Mouse (Mus musculus): ENCODE data around the gene Myh10. TPM values are rescaled to one million over a fixed set of nuclear protein-coding genes. Genes with fewer than 3 reads are reported as not detected.
"Not testable (repeated sequence)": the region's sequence is repeated elsewhere in the genome, so short reads cannot be mapped to it uniquely, and the experiment has no call there.

Gene Myh10
- total RNA-seq, 2 experiments from 2014 or later, result 199 TPM

DNA sequence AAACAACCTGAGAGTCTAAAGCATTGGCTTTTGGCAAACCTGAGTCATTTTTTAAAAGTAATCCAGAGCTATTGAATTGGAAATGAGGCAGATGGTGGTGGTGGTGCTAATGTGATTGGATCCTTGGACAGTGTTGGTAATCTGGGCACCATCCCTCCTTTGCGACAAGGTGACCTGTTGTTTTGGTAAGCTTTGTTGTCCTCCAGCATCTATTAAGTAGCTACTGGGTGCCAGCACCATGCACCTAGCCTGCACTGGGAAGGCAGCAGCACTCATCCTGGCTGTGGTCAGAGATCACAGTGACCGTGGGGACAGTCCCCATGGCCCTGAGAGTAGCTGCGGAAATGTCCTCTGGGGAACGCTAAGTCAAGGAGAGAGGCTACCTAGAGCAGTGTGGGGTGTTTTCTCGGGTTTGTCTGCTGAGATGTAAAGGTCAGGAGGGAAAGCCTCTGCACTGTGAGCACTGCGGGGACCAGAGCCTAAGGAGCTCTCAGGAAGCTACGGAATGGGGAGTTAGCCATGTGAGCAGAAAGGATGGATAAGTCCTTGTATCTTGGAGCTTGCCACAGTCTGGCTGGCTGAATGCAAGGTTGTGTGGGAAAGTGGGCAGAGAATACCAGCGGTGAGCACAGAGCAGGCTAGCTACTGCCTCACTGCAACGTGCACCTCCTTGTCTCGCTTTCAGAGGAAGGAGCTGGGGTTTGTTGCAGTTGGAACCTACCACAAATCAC lies 88.5 kb downstream of the Myh10 start:
- DNase-seq (ENCODE audit: low spot score in 2 of 2), result no peak
- intact Hi-C loops (cut with DNase I), result no loop called here

DNA sequence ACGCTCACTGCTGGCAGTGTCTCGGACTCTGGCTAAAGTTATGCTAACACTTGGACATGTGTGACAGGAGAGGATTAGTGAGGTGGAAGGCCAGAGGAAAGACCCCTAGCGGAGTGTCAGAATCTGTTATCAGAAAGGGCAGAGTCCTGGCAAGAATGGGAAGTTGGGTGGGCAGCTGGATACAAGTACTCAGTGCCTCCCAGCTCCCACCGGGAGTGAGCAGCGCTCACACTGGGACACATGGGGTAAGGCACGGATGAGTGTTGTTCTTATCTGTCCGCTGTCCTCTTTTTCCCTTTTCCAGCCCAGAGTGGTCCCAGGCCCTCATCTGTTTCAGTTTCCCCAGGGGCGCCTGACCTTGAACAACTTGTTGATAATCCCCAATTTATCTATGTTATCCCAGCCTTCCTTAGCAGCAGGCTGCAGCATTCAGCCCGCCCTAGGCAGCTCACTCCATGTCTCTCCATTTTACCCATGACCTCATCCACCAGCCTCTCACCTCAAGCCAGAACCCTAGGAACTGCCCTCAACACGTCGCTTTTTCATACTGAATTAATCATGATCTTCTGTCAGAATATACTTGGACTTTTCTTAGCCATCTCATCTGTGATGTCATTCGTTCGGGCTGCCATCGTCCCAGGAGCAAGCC lies 89.2 kb downstream of the Myh10 start:
- intact Hi-C loops (cut with DNase I), result no loop called here
- no peak for DNase-seq (ENCODE audit: low spot score in 2 of 2)

DNA sequence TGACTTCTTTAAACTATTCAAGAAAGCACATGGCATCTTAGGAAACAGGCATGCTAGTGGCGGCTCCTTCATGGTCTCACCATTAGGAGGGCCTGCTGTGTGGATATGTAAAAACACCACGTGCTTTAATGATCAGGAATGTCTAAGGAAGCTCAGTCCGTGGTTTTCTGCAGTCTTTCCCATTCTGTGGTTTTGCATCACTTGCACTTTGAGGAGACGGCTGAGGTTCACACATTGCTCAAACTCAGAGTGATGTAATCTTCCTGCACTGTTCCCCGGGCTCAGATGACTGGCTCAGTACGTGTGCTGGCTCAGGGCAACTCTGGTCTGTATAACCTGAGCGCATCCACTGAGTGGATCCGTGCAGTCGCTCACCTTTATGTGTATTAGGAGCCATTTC lies 91.0 kb downstream of the Myh10 start:
- intact Hi-C loops (cut with DNase I), result no loop called here
- DNase-seq (ENCODE audit: low spot score in 2 of 2), result no peak

DNA sequence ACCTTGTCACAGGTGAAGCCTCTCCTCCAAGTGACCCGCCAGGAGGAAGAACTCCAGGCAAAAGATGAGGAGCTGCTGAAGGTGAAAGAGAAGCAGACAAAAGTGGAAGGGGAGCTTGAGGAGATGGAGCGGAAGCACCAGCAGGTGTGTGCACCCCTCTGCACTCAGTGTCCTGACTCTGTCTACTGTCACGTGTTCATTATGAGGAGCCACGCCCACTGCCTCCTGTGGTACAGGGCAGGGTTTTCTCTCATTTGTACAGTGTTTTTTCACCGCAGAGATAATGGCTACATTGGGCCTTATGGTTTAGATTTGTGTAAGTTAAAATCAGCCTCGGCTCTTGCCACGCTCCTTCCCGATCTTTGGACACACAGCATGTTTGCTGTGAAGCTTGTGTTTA lies 94.5 kb downstream of the Myh10 start:
- DNase-seq (ENCODE audit: low spot score in 2 of 2), result no peak
- intact Hi-C loops (cut with DNase I), result no loop called here

DNA sequence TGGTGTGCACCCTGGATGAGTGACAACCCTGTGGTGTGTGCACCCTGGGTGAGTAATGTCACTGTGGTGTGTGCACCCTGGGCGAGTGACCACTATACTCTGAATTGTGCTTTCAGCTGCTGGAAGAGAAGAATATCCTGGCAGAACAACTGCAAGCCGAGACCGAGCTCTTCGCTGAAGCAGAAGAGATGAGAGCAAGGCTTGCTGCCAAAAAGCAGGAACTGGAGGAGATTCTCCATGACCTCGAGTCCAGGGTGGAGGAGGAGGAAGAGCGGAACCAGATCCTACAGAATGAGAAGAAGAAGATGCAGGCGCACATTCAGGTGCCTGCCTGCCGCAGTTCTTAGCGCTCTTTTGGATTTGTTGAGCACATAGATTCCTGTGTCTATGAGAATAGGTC lies 95.9 kb downstream of the Myh10 start:
- no peak for DNase-seq (ENCODE audit: low spot score in 2 of 2)
- intact Hi-C loops (cut with DNase I), result no loop called here

DNA sequence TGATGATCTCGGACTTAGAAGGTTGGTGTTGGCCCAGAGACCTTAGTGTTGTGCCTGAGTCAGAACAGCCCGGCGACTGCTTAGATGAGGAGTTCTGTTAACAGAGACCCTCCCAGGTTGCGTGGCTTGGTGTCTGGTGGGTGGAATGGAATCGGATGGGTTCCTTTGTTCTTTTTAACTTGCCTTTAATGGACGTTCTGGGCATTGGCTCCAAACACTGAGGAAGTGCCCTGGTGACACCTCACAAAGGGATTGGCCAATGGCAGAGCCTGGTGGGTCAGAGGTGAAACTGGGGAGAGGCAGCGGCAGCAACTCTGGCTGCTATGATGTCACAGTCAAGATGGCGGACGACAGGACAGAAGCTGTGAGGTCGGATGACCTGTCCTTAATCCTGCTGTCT lies 99.4 kb downstream of the Myh10 start:
- no peak for DNase-seq (ENCODE audit: low spot score in 2 of 2)
- intact Hi-C loops (cut with DNase I), result no loop called here

DNA sequence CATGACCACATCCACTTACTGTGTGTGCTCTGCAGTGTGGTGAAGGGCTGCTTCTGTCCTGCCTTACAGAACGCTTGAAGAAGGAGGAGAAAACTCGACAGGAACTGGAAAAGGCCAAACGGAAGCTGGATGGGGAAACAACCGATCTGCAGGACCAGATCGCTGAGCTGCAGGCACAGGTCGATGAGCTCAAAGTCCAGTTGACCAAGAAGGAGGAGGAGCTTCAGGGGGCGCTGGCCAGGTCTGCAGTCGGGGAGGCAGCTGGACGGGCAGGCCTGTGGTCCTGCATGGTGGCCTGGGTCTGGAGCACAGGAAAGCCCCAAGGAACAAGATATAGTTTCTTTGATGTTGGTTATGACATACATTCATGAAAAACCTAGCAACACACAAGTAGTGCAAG lies 100.4 kb downstream of the Myh10 start:
- no peak for DNase-seq (ENCODE audit: low spot score in 2 of 2)
- intact Hi-C loops (cut with DNase I), result no loop called here

DNA sequence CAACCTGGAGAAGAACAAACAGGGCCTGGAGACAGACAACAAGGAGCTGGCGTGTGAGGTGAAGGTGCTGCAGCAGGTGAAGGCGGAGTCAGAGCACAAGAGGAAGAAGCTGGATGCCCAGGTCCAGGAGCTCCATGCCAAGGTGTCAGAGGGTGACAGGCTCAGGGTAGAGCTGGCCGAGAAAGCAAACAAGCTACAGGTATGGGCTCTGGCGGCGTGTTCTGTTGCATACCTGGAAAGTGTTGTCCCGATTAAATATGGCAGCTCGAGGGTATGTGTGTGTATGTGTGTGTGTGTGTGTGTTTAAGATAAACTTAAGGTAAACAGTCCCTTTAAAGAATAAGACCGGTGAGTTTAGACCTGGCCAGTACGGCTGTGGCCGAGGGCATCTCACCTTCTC lies 106.9 kb downstream of the Myh10 start:
- DNase-seq (ENCODE audit: low spot score in 2 of 2), result no peak
- intact Hi-C loops (cut with DNase I), result no loop called here

DNA sequence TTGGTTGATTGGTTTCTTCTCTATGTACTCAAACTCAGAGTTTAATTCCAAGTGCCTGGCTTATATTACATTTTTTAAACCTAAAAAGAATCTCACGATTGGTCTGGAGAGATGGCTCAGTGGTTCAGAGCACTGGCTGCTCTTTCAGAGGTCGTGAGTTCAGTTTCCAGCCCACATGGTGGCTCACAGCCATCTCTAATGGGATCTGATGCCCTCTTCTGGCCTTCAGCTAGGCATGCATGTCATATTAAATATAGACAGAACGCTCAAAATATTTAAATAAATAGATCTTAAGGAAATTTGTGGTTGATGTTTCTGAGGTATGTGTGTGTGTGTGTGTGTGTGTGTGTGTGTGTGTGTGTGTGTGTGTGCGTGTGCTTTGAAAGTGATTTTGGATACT lies 113.8 kb downstream of the Myh10 start:
- intact Hi-C loops (cut with DNase I), result loop anchor here (5.0 to 10.0 kb wide), 3 partner anchors 113 to 320 kb away; partner anchors contain the start of gene Myh10
- no peak for DNase-seq (ENCODE audit: low spot score in 2 of 2)

DNA sequence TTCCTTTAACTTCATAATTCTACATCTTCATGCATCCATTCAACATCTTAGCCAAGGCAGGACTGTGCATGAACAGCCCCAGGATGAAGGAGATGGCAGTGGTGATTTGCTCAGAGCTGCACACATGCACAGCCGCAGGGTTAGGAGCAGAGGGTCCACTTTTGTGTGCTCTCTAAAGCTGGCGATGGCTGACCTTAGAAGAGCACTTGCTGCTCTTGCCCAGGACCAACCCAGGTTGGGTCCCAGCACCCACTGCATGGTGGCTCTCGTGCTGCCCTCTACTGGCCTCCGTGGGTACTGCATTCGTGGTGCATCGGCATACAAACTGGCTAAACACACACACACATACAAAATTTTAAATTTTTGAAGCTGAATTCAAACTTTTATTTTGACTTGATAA lies 116.4 kb downstream of the Myh10 start:
- intact Hi-C loops (cut with DNase I), result loop anchor here (5.0 to 10.0 kb wide), 3 partner anchors 115 to 323 kb away; partner anchors contain the start of gene Myh10
- DNase-seq (ENCODE audit: low spot score in 2 of 2), result peak; percentile 67 to 76

DNA sequence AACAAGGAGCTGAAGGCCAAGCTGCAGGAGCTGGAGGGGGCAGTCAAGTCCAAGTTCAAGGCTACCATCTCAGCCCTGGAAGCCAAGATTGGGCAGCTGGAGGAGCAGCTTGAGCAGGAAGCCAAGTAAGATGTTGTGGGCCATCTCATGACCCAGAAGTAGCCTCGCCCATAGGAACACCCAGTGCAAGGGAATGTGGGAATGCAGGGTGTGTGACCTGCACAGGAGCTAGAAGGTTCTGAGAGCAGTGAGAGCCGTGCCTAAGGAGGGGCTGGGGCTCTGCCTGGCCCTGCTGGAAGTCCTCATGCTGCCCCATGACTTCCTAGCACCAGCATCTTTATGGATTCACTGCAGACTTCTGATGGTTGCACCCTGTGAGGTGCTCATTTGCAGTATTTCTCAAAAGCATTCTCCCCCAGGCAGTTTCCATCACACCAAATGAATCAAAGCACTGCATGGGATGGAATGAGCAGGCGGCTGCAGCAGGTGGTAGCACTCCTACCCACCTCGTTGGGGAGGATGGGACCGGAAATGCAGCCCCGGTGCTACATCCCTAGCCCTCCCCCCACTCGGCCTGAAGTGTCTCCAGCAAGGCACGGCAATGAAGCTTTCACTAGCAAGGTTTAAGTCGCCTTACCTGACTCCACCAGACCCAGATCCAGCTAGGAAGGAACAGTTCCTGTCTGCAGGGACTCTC lies 120.7 kb downstream of the Myh10 start:
- intact Hi-C loops (cut with DNase I), result no loop called here
- no peak for DNase-seq (ENCODE audit: low spot score in 2 of 2)

DNA sequence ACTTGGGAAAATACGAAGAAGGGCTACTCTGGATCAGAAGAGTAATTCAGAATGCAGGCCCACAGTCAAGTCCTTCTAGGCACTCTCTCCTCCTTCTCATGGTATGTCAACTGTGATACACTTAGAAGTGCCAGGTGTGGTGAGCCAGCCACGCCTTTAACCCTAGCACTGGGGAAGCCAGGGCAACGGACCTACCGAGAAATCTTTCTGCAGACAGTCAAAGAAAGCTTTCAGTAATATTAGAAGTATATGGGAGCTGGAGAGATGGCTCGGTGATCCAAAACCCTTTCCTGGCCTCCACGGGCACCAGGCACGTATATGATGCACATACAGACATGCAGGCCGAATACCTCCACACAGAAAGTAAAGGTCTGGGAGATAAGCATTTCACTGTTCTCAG lies 127.1 kb downstream of the Myh10 start:
- intact Hi-C loops (cut with DNase I), result no loop called here
- DNase-seq (ENCODE audit: low spot score in 2 of 2), result no peak

DNA sequence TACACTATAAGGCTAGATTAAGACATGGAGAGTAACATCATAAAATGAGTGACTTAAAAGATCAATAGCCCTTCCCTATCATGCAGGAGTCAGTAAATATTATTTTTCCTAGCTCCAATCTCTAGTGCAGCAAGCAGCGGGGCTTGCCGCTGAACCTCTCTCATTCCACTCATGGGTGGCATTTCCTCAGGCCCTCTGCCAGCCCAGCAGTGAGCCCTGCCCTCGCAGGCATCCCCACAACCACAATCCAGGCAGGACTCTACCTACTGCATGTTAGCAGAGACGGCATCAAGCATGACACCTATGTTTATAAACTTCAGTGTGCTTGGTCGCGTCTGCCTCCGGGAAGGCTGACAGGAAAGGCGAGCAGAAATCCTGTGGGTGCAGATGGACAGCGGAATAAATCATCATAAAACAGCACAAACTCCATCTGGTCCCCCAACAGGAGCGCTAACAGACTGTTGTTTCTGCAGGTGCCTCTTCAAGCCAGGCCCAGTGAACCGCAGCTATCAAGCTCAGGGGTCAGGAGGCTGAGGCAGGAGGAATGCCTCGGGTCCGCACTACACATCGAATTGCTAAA lies 128.0 kb downstream of the Myh10 start:
- intact Hi-C loops (cut with DNase I), result no loop called here
- DNase-seq (ENCODE audit: low spot score in 2 of 2), result no peak

DNA sequence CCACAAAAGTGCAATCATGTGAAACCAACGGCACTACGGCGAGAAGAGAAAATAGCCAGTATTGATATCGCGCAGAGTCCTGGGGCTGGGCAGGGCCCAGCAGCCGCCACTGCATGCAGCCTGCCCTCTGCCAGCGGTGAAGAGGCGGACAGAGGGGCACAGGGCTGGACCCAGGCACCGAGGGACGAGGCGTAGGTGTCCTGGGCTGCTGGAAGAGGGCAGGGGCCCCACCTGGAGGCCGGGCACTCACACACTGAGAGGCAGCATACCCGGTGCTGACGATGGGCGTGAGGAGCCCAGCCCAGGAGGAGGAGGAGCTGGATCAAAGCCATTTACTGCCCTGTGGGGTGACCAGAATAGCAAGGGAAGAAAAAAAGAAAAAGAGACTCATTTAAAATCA lies 131.0 kb downstream of the Myh10 start:
- DNase-seq (ENCODE audit: low spot score in 2 of 2), result no peak
- intact Hi-C loops (cut with DNase I), result no loop called here

DNA sequence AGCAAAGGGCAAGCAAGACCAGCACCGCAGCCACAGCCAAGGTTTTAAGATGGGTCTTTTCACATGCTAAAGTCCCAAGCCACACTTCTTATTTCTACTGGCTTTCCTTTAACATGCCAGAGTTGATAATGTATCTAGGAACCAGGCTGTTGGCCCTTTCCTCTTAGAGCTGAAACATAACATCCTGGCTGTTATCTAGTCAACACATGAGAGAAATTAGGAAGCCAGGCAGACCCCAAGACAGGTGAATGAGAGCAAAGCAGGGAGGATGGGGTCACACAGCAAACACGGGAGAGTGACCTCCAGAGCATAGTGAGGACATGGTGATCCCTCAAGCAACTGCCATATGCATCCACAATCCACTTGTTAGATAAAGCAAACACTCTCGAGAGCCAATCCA lies 135.4 kb downstream of the Myh10 start:
- no peak for DNase-seq (ENCODE audit: low spot score in 2 of 2)
- intact Hi-C loops (cut with DNase I), result no loop called here

DNA sequence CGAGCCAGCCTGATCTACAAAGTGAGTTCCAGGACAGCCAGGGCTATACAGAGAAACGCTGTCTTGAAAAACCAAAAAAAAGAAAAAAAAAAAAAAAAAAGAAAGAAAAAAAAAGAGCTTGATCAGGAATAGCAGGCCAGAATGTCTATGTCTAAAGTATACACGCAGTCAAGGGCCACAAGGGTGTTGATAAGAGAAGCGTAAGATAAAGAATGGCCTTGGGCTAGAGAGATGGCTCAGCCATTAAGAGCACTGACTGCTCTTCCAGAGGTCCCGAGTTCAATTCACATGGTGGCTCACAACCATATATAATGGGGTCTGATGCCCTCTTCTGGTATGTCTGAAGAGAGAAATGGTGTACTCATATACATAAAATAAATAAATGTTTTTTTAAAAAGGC lies 140.2 kb downstream of the Myh10 start:
- DNase-seq (ENCODE audit: low spot score in 2 of 2); intact Hi-C loops (cut with DNase I): not testable (repeated sequence)

DNA sequence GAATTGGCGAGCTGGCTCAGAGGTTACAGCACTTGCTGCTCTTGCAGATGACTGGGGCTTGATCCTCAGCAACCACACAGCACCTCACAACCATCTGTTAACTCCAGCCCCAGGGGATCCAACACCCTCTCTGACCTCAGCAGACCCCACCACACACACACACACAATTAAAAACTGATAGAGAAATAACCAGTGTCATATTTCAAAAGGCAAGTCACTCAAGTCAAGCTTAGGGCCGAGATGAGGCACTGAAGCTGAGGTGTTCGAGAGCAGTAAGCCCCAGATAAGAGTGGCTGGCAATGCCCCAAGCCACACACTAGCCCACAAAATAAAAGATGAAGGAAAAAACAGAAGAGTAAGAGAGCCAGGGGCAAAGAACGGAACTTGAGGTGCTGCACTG lies 141.4 kb downstream of the Myh10 start:
- no peak for DNase-seq (ENCODE audit: low spot score in 2 of 2)
- intact Hi-C loops (cut with DNase I), result no loop called here

DNA sequence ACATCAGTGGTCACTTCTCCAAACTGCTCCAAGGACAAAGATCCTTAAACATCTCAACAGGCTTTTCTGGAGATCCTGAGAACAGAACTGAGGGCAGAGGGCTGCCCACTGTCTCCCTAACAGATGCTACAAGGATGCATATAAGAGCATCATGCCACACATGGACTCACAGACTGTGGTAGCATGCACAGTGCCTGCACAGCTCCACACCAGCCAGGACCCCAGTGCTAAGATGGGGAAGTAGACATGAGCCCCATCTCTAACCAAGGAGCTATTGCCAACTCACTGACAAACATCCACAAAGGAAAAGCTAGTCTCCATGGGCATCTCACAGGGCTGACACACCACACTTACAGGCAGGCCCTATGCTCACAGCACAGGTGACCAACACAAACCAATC lies 142.2 kb downstream of the Myh10 start:
- DNase-seq (ENCODE audit: low spot score in 2 of 2), result no peak
- intact Hi-C loops (cut with DNase I), result no loop called here

DNA sequence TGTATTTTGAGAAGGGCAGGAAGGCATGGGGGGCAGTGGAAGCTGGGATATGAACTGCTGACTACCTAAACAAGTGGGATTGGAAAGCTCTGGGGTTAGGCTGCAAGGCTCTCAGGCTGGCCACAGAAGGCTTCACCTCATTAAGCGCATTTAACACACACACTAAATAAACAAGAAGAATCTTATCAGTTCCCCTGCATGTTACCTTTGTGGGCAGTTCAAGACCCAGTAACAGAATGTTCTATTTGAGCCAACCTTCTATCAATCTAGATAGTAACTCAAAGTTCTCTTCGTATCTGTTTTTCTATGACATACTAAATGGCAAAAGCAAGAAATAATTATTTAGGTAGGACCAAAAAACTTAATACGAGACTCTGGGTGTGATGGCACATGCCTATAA lies 143.7 kb downstream of the Myh10 start:
- no peak for DNase-seq (ENCODE audit: low spot score in 2 of 2)
- intact Hi-C loops (cut with DNase I), result no loop called here

DNA sequence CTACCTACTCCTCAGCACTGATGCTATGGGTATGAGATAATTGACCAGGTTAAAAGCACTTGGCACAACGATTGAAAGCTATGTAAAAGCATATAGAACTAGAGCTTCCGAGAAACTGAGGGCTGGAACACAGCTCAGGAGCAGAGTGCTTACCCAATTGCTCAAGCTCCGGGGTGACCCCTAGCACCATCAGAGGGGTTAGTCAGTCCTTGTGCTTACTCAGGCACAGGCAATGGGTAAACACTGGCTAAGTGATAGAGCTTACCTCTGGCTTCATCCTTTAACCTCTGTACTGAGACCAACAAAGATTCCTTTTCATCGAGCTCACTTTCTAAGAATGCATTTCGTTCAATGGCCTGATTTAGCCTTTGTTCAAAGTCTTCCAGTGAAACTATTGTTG lies 148.2 kb downstream of the Myh10 start:
- no peak for DNase-seq (ENCODE audit: low spot score in 2 of 2)
- intact Hi-C loops (cut with DNase I), result no loop called here
